Mouse (Mus musculus): ENCODE measurements around the gene Gli2.

GRCm38 (mm10) chr1:119047462-119048371, 5.7 kb downstream of the Gli2 start:
- no peak for TF ChIP-seq CTCF (IDR thresholded peaks at IDR 0.05; ENCODE audit: low read depth, low read length)
- TF ChIP-seq GATA1 (IDR thresholded peaks at IDR 0.05; ENCODE audit: borderline replicate concordance, low read length), result no peak
